8 mouse cellular contexts compared by ENCODE assay signal in genomic region chr17:87877207-87878073, GRCm38 (mm10). TPM values are rescaled to one million over a fixed set of nuclear protein-coding genes. Genes with fewer than 3 reads are reported as not detected.
DNase-seq lines count a peak whose midpoint lies in the region; ATAC-seq and TF ChIP-seq lines count a peak whose summit lies in the region.

No protein-coding gene starts in this region.

- 31% methylated on average over 25 of the region's 25 CpGs for WGBS in lung, embryonic 14.5 days
- 9% methylated on average over 25 of the region's 25 CpGs for WGBS in hindbrain, postnatal 0 days
- WGBS in midbrain, embryonic 16.5 days = 7% methylated on average over 25 of the region's 25 CpGs

- peak; percentile 68 for TF ChIP-seq CTCF in lung, embryonic 14.5 days (IDR thresholded peaks at IDR 0.05; ENCODE audit: low read depth)
- peak; percentile 78 for TF ChIP-seq CTCF in hindbrain, postnatal 0 days (IDR thresholded peaks at IDR 0.05; ENCODE audit: low read depth)

- intact Hi-C loops in gastrocnemius, postnatal 14 days (cut with DNase I; ENCODE audit: low total_unique reads) = no loop called here

- peak; percentile 61; the same call in 1 of the 2 replicates for ATAC-seq in lung, embryonic 14.5 days (ENCODE audit: insufficient read depth)
- ATAC-seq in hindbrain, postnatal 0 days = peak; percentile 72
- ATAC-seq in midbrain, embryonic 16.5 days = peak; percentile 79

- H3K27ac ChIP-seq in lung, embryonic 14.5 days (ENCODE audit: low read depth) = no peak overlapping the region
- no peak overlapping the region for H3K27ac ChIP-seq in hindbrain, postnatal 0 days
- H3K27ac ChIP-seq in midbrain, embryonic 16.5 days (ENCODE audit: low read length) = peak overlapping the region; percentile 38; the same call in 1 of the 2 replicates

- H3K9ac ChIP-seq in lung, embryonic 14.5 days = peak overlapping the region; percentile 26; the same call in 1 of the 2 replicates
- H3K9ac ChIP-seq in hindbrain, postnatal 0 days (replicated peaks; ENCODE audit: low read length) = no peak overlapping the region
- H3K9ac ChIP-seq in midbrain, embryonic 16.5 days (ENCODE audit: low read depth, low read length) = no peak overlapping the region

- no peaks in the 10 kb centered on the region for H3K27me3 ChIP-seq in lung, embryonic 14.5 days (ENCODE audit: insufficient read depth, low read length)
- H3K27me3 ChIP-seq in hindbrain, postnatal 0 days (ENCODE audit: insufficient read depth, low read length) = no peaks in the 10 kb centered on the region
- H3K27me3 ChIP-seq in midbrain, embryonic 16.5 days (ENCODE audit: control insufficient read depth, insufficient read depth, low read depth, low read length) = no peaks in the 10 kb centered on the region

- no peak overlapping the region for H3K4me3 ChIP-seq in lung, embryonic 14.5 days (ENCODE audit: low read depth, low read length)
- H3K4me3 ChIP-seq in hindbrain, postnatal 0 days (ENCODE audit: low read length) = no peak overlapping the region
- H3K4me3 ChIP-seq in midbrain, embryonic 16.5 days (ENCODE audit: low read depth, low read length) = no peak overlapping the region

- H3K9me3 ChIP-seq in lung, embryonic 14.5 days (ENCODE audit: low read depth, low read length) = no peaks in the 10 kb centered on the region
- H3K9me3 ChIP-seq in hindbrain, postnatal 0 days (ENCODE audit: low read length) = no peaks in the 10 kb centered on the region
- H3K9me3 ChIP-seq in midbrain, embryonic 16.5 days (replicated peaks; ENCODE audit: control insufficient read depth, low read length, poor library complexity, severe bottlenecking) = no peaks in the 10 kb centered on the region

- DNase-seq in lung, embryonic 14.5 days = peak; percentile 55
- DNase-seq in lung, postnatal 10 days = no peak
- DNase-seq in cerebellum, adult 9-11 months = peak; percentile 70
- peak; percentile 32 for DNase-seq in gastrocnemius, postnatal 14 days
- peak; percentile 74 for DNase-seq in hindbrain, postnatal 0 days (ENCODE audit: low spot score)
- DNase-seq in layer of hippocampus, postnatal 25 days (ENCODE audit: extremely low spot score in 1 of 2, low spot score in 1 of 2) = peak; percentile 17 to 45
- peak; percentile 22 for DNase-seq in yolk sac, embryonic 10.5 days (ENCODE audit: low spot score)

- H3K4me2 ChIP-seq in lung, embryonic 14.5 days = 0 out of 2 replicates have a peak overlapping the region, but pooled peaks have one; percentile 2
- H3K4me2 ChIP-seq in hindbrain, postnatal 0 days (ENCODE audit: low read depth, low read length) = peak overlapping the region; percentile 29
- peak overlapping the region; percentile 23 for H3K4me2 ChIP-seq in midbrain, embryonic 16.5 days (ENCODE audit: low read length)

- no peaks in the 10 kb centered on the region for H3K4me1 ChIP-seq in lung, embryonic 14.5 days (ENCODE audit: insufficient read depth)
- peaks cover 21% of the 10 kb centered on the region for H3K4me1 ChIP-seq in hindbrain, postnatal 0 days (ENCODE audit: insufficient read depth, low read length)
- peaks cover 11% of the 10 kb centered on the region for H3K4me1 ChIP-seq in midbrain, embryonic 16.5 days (ENCODE audit: control insufficient read depth, insufficient read depth, low read length)

- H3K36me3 ChIP-seq in lung, embryonic 14.5 days (ENCODE audit: insufficient read depth) = no peaks in the 10 kb centered on the region
- no peaks in the 10 kb centered on the region for H3K36me3 ChIP-seq in hindbrain, postnatal 0 days (ENCODE audit: insufficient read depth, low read length)
- H3K36me3 ChIP-seq in midbrain, embryonic 16.5 days (ENCODE audit: control insufficient read depth, insufficient read depth, low read length) = no peaks in the 10 kb centered on the region

RNA-seq across cellular contexts. Expression of gene Rpl36-ps4, which starts 43.3 kb away (rescaled TPM):
- not detected in 2 replicates for polyA plus RNA-seq in lung, embryonic 14.5 days (2014; fragmentation: Nextera tagmentation; extraction: Ambion mirVana)
- not detected for total RNA-seq in gastrocnemius, postnatal 14 days (2021)
- total RNA-seq in hindbrain, postnatal 0 days (2014; rRNA removed) = not detected in 2 replicates
- not detected in 2 replicates for polyA plus RNA-seq in hindbrain, postnatal 0 days (2015; fragmentation: Nextera tagmentation; extraction: Ambion mirVana)
- total RNA-seq in layer of hippocampus, postnatal 25 days (2021) = not detected
- polyA plus RNA-seq in midbrain, embryonic 16.5 days (2015; fragmentation: Nextera tagmentation; extraction: Ambion mirVana) = not detected in 2 replicates
